Mouse (Mus musculus) liver, adult 2 months (tissue): ENCODE results near the gene Ankrd53. TPM values are rescaled to one million over a fixed set of nuclear protein-coding genes. Genes with fewer than 3 reads are reported as not detected.
"Not testable (repeated sequence)": the region's sequence is repeated elsewhere in the genome, so short reads cannot be mapped to it uniquely, and the experiment has no call there.

Source experiments
- DNase-seq: peaks from one replicate; pipeline ENCODE4 v3.0.0-alpha.2; 2011; ENCODE audit warnings: low read depth, low spot score; ENCODE audit errors: extremely low read depth
- H3K27ac ChIP-seq: fragments of 200-500 bp; replicated peaks from 2 replicates; pipeline ENCODE4 v1.5.1; 2012; ENCODE audit warnings: low read depth, mild to moderate bottlenecking, control low read depth, inconsistent platforms, low read length; ENCODE audit not compliant: insufficient read depth
- H3K27me3 ChIP-seq: fragments of 200-500 bp; 2 replicates; pipeline ENCODE4 v1.6.1; 2012; ENCODE audit warnings: mild to moderate bottlenecking, moderate library complexity, low read length, inconsistent platforms; ENCODE audit not compliant: control insufficient read depth, insufficient read depth
- H3K36me3 ChIP-seq: fragments of 200-500 bp; 2 replicates; pipeline ENCODE4 v1.6.1; 2012; ENCODE audit warnings: low read length, inconsistent platforms; ENCODE audit not compliant: control insufficient read depth, insufficient read depth
- H3K4me1 ChIP-seq: fragments of 200-500 bp; 2 replicates; pipeline ENCODE4 v1.6.1; 2011; ENCODE audit warnings: low read length; ENCODE audit not compliant: control insufficient read depth, insufficient read depth
- H3K4me3 ChIP-seq: fragments of 200-500 bp; 2 replicates; pipeline ENCODE4 v1.5.1; 2011; ENCODE audit warnings: low read depth, mild to moderate bottlenecking, control low read depth, low read length, moderate library complexity; ENCODE audit not compliant: insufficient read depth
- H3K79me2 ChIP-seq: fragments of 200-500 bp; 2 replicates; pipeline ENCODE4 v1.6.1; 2012; ENCODE audit warnings: inconsistent platforms, mild to moderate bottlenecking, low read length, moderate library complexity; ENCODE audit not compliant: control insufficient read depth, insufficient read depth
- H3K9ac ChIP-seq: fragments of 200-500 bp; 2 replicates; pipeline ENCODE4 v1.6.1; 2012; ENCODE audit warnings: low read depth, mild to moderate bottlenecking, control low read depth, inconsistent platforms, low read length
- CTCF ChIP-seq: fragments of 200-500 bp; IDR thresholded peaks from 2 replicates; pipeline ENCODE4 v1.5.1; 2011; ENCODE audit warnings: low read depth, low read length, control low read depth
- POLR2A ChIP-seq: fragments of 200-500 bp; IDR thresholded peaks from 2 replicates; pipeline ENCODE4 v1.6.1; 2011; ENCODE audit warnings: low read length, control low read depth; ENCODE audit not compliant: insufficient read depth; ENCODE audit errors: extremely low read depth
- WGBS: fragments of 180-500 bp; shearing (Covaris S2); methylation state at CpG from one replicate; pipeline ENCODE4 v1.1.7; 2018; 5-methylcytosine and 5-hydroxymethylcytosine counted together
- polyA plus RNA-seq: library from polyadenylated mRNA; depleted of rRNA; stranded (reverse); fragments of >200 nt; gene quantifications from 2 replicates; pipeline ENCODE4 v1.2.3, GENCODE M21; 2012
- total RNA-seq: library from RNA; depleted of rRNA; stranded (reverse); fragments of >200 nt; gene quantifications from 2 replicates; pipeline ENCODE4 v1.2.3, GENCODE M21; 2014

Gene Ankrd53
- total and polyA plus RNA-seq, 2 experiments, result not detected

GRCm38 (mm10) chr6:83788554-83788953 is 26.1 kb downstream of the Ankrd53 start:
- WGBS, result 90% methylated on average over 7 of the region's 7 CpGs
- H3K9ac ChIP-seq, result no peak overlapping the region
- no peak for DNase-seq

GRCm38 (mm10) chr6:83790533-83790932 is 28.1 kb downstream of the Ankrd53 start:
- not testable (repeated sequence) for DNase-seq, H3K27me3 ChIP-seq, H3K9ac ChIP-seq, H3K4me3 ChIP-seq, H3K27ac ChIP-seq, H3K79me2 ChIP-seq, H3K4me1 ChIP-seq, H3K36me3 ChIP-seq
- WGBS, result 89% methylated on average over 5 of the region's 5 CpGs

More at GRCm38 (mm10) chr6:83788554-83788953, 26.1 kb downstream of the Ankrd53 start:
- Histone ChIP-seq H3K4me1 (no peaks in the 10 kb centered on the region), H3K4me3 (no peak overlapping the region), H3K36me3 (no peaks in the 10 kb centered on the region), H3K79me2 (no peaks in the 10 kb centered on the region), H3K27me3 (no peaks in the 10 kb centered on the region), H3K27ac (no peak overlapping the region)
- TF ChIP-seq CTCF, result no peak
- no peak for TF ChIP-seq POLR2A

- H3K4me1 ChIP-seq, result peaks cover 7% of the 10 kb centered on the region
- H3K36me3 ChIP-seq, result no peaks in the 10 kb centered on the region
- no peaks in the 10 kb centered on the region for H3K79me2 ChIP-seq
- no peak overlapping the region for H3K27ac ChIP-seq
- WGBS, result 67% methylated on average over 4 of the region's 4 CpGs
- no peak overlapping the region for H3K9ac ChIP-seq
- H3K27me3 ChIP-seq, result no peaks in the 10 kb centered on the region
- DNase-seq, result no peak
- TF ChIP-seq POLR2A (no peak), CTCF (no peak)
- no peak overlapping the region for H3K4me3 ChIP-seq
These were observed 28.9 kb downstream of the Ankrd53 start for GRCm38 (mm10) chr6:83791251-83791890.

GRCm38 (mm10) chr6:83794760-83795296 is 32.4 kb downstream of the Ankrd53 start, which contains the start of gene Nagk:
Nagk (plus strand) TSS chr6:83794982.
- DNase-seq, result peak; percentile 77
- Histone ChIP-seq H3K27ac (peak within 1 kb of the TSS; percentile 59), H3K4me1 (peaks cover 7% of the 10 kb centered on the region), H3K79me2 (no peaks in the 10 kb centered on the region), H3K9ac (peak within 1 kb of the TSS; percentile 75), H3K27me3 (no peaks in the 10 kb centered on the region), H3K36me3 (no peaks in the 10 kb centered on the region; the same call in 1 of the 2 replicates), H3K4me3 (peak within 1 kb of the TSS; percentile 74)
- TF ChIP-seq POLR2A (peak; percentile 73; the same call in 1 of the 2 replicates), CTCF (no peak)
- under 1% methylated on average over 43 of the region's 43 CpGs for WGBS

- peak overlapping the region; percentile 59 for H3K27ac ChIP-seq
- peak overlapping the region; percentile 74 for H3K4me3 ChIP-seq
- peaks cover 7% of the 10 kb centered on the region for H3K4me1 ChIP-seq
- 2% methylated on average over 13 of the region's 13 CpGs for WGBS
- H3K27me3 ChIP-seq, result no peaks in the 10 kb centered on the region
- TF ChIP-seq CTCF (no peak), POLR2A (no peak)
- H3K36me3 ChIP-seq, result peaks cover 4% of the 10 kb centered on the region
- no peaks in the 10 kb centered on the region for H3K79me2 ChIP-seq
- peak; percentile 50 for DNase-seq
- H3K9ac ChIP-seq, result peak overlapping the region; percentile 75
These were observed 33.1 kb downstream of the Ankrd53 start for GRCm38 (mm10) chr6:83795492-83795900.

GRCm38 (mm10) chr6:83796686-83797085 is 34.2 kb downstream of the Ankrd53 start:
- WGBS, result 25% methylated on average over 3 of the region's 3 CpGs

More at GRCm38 (mm10) chr6:83796686-83797085, 34.2 kb downstream of the Ankrd53 start:
- peaks cover 7% of the 10 kb centered on the region for H3K4me1 ChIP-seq
- H3K27ac ChIP-seq, result no peak overlapping the region
- no peak overlapping the region for H3K9ac ChIP-seq
- DNase-seq, result peak; percentile 54
- TF ChIP-seq CTCF (no peak), POLR2A (no peak)
- H3K27me3 ChIP-seq, result no peaks in the 10 kb centered on the region
- peaks cover 4% of the 10 kb centered on the region for H3K36me3 ChIP-seq
- no peak overlapping the region for H3K4me3 ChIP-seq
- H3K79me2 ChIP-seq, result no peaks in the 10 kb centered on the region
